Mouse (Mus musculus) inflammation-experienced regulatory T-cells, adult 16 weeks (primary cell): ENCODE results near the gene Ush1c. TPM values are rescaled to one million over a fixed set of nuclear protein-coding genes. Genes with fewer than 3 reads are reported as not detected.

Source experiments
- polyA plus RNA-seq: library from polyadenylated mRNA; unstranded; fragments of 100-300 nt; shearing (Covaris generic); gene quantifications from one replicate; pipeline ENCODE4 v1.2.1, GENCODE M21; 2017

Gene Ush1c
- polyA plus RNA-seq, result not detected

DNA sequence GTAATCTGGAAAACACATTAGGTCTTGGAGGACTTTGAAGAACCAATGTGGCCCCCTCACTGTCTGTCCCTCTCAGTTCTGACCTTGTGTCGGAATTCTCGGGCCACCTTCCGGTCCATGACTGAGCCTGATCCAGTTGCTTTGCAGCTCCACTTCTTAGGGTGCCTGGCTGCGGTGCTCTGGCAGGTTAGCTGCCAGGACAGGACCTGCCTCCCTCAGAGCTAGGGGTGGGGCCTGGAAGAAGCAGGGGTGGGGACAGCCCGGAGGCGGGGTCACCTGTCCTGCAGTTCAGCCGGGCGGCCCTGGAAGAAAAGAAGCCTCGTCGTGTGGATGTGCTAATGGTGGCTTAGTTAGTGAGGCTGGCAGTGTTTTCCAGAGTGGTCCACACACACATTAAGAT lies at the start of gene Ush1c:
Gene Ush1c, minus strand, starts transcription at position 158 of the 400 bp plus-strand sequence.

DNA sequence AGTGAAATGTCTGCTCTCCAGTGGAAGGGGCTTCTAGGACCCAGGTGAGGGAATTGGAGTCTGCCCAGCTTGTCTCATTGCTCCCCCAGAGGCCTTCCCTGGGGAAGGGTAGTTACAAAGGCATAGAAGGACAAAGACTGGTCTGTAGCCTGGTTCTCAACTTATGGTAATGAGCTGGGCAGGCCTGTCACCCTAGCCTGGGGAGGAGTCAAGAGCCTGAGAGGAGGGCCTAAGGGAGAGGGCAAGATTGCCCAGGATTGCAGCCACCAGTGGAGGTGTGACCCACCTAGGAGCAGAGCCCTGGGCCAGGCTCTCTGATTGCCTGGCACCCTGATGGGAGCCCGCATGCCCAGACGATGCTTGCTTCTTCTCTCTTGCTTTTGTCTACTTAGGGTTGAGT lies 2.4 kb upstream of the Ush1c start, which contains the start of gene Otog:
Gene Otog, plus strand, starts transcription at position 292 of the 400 bp plus-strand sequence.

DNA sequence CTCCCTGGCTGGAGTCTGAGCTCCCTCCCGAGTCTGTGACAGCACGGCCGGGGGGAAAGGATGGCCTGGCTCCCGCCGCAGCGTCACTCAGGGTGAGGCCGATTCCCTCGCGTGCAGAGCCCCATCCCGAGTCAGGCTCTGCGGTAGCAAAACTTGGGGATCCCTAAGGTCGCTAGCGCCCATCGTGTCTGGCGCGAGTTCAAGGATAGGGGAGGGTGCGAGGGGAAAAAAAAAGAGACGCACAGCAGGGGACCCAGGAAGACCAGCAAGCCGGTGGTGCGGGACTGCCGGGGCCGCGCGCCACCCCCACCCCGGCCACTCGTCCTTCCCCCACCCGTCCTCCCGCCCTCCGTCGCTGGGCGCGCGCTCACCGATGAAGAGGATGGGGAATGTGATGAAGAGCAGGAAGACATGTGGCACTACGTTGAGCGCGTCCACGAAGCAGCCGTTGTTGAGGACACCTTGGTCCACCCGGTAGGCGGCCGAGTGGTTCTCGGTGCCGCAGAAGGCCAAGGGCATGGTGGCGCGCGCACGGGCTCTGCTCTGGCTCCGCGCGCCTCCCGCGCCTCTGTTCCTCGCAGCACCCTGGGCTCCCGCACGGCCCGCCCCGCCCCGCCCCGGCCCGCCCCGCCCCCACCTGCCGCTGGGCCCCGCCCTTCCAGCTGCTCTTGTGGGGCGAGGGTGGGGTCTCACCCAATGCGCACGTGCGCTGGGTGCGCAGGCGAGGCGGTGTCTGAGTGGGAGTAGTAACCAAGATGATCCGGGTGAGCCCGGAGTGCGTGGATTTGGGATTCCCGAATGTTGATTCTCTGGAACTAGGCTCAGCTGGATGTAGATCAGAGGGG lies 58.6 kb downstream of the Ush1c start, which contains the start of gene Abcc8:
Gene Abcc8, minus strand, starts transcription at position 603 of the 845 bp plus-strand sequence.

Other genes starting within 250 kb of the Ush1c start
- not detected for gene Abcc6, start 208.2 kb downstream of the Ush1c start, polyA plus RNA-seq
- 28.5 TPM for gene Nomo1, start 204.8 kb downstream of the Ush1c start, polyA plus RNA-seq
- gene Kcnj11, start 137.7 kb downstream of the Ush1c start, polyA plus RNA-seq, result not detected
- gene Abcc8, start 58.5 kb downstream of the Ush1c start, polyA plus RNA-seq, result not detected
- not detected for gene Otog, start 2.5 kb upstream of the Ush1c start, polyA plus RNA-seq
- not detected for gene Myod1, start 138.0 kb upstream of the Ush1c start, polyA plus RNA-seq
- gene Kcnc1, start 158.0 kb upstream of the Ush1c start, polyA plus RNA-seq, result not detected